Mouse (Mus musculus): ENCODE measurements around the gene Pik3r5. TPM values are rescaled to one million over a fixed set of nuclear protein-coding genes. Genes with fewer than 3 reads are reported as not detected.
A peak's percentile ranks its signal among the peaks of the same experiment; 100 is the strongest.

Gene Pik3r5
- polyA plus RNA-seq, 1 experiment from 2014 or later, result 0.86 TPM

- no peak overlapping the region for H3K27ac ChIP-seq (ENCODE audit: low read depth)
- ATAC-seq (no peak), DNase-seq (no peak)
- no peaks in the 10 kb centered on the region for H3K27me3 ChIP-seq (ENCODE audit: insufficient read depth, low read length)
- TF ChIP-seq CTCF (IDR thresholded peaks at IDR 0.05; ENCODE audit: low read depth) (no peak), EP300 (IDR thresholded peaks at IDR 0.05; ENCODE audit: low read depth) (no peak)
- no peak overlapping the region for H3K4me2 ChIP-seq (ENCODE audit: low read depth, low read length)
- no peaks in the 10 kb centered on the region for H3K4me1 ChIP-seq (ENCODE audit: insufficient read depth)
- H3K36me3 ChIP-seq (replicated peaks; ENCODE audit: insufficient read depth, low read length), result no peaks in the 10 kb centered on the region
- no peaks in the 10 kb centered on the region for H3K9me3 ChIP-seq (ENCODE audit: low read length)
- H3K9ac ChIP-seq (replicated peaks), result no peak overlapping the region
- 82% methylated on average over 5 of the region's 5 CpGs for WGBS (ENCODE audit: insufficient replicate concordance)
- H3K4me3 ChIP-seq (ENCODE audit: low read depth, low read length), result no peak overlapping the region
Measured at GRCm38 (mm10) chr11:68459021-68459420, 27.1 kb downstream of the Pik3r5 start.

GRCm38 (mm10) chr11:68459486-68459885, 27.6 kb downstream of the Pik3r5 start:
- no peak for DNase-seq

DNA sequence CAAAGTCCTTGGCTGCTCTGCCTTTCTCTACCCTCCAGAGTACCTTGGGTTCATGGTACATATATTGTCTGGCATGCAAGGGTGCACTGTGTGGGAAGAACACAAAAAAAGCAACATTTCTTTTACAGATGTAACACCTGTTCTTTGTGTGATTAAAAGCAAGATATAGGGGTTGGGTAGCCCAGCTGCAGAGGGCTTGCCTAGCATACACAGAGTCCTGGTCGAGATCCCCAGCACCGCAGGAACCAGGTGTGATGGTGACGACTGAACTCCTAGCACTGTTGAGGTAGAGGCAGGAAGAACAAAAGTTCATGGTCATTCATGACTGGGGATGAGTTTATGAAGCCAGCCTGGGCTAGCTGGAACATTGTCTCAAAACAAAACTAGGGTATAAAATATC, 30.8 kb downstream of the Pik3r5 start:
- Histone ChIP-seq H3K4me3 (ENCODE audit: low read depth, low read length) (no peak overlapping the region), H3K9ac (replicated peaks) (no peak overlapping the region), H3K27ac (ENCODE audit: low read depth) (no peak overlapping the region), H3K4me2 (ENCODE audit: low read depth, low read length) (no peak overlapping the region), H3K27me3 (ENCODE audit: insufficient read depth, low read length) (no peaks in the 10 kb centered on the region), H3K36me3 (replicated peaks; ENCODE audit: insufficient read depth, low read length) (no peaks in the 10 kb centered on the region), H3K9me3 (ENCODE audit: low read length) (no peaks in the 10 kb centered on the region), H3K4me1 (ENCODE audit: insufficient read depth) (no peaks in the 10 kb centered on the region)
- ATAC-seq (no peak), DNase-seq (no peak)
- 55% methylated on average over 3 of the region's 3 CpGs for WGBS (ENCODE audit: insufficient replicate concordance)
- TF ChIP-seq CTCF (IDR thresholded peaks at IDR 0.05; ENCODE audit: low read depth), result no peak
- no peak for TF ChIP-seq EP300 (IDR thresholded peaks at IDR 0.05; ENCODE audit: low read depth)

More at GRCm38 (mm10) chr11:68459486-68459885, 27.6 kb downstream of the Pik3r5 start:
- TF ChIP-seq EP300 (IDR thresholded peaks at IDR 0.05; ENCODE audit: low read depth), result peak; percentile 26; the same call in 1 of the 2 replicates
- TF ChIP-seq CTCF (IDR thresholded peaks at IDR 0.05; ENCODE audit: low read depth), result no peak
- no peak overlapping the region for H3K27ac ChIP-seq (ENCODE audit: low read depth)
- H3K9me3 ChIP-seq (ENCODE audit: low read length), result no peaks in the 10 kb centered on the region
- no peak overlapping the region for H3K4me2 ChIP-seq (ENCODE audit: low read depth, low read length)
- ATAC-seq, result peak; percentile 62; the same call in 1 of the 2 replicates
- 72% methylated on average over 5 of the region's 5 CpGs for WGBS (ENCODE audit: insufficient replicate concordance)
- H3K36me3 ChIP-seq (replicated peaks; ENCODE audit: insufficient read depth, low read length), result no peaks in the 10 kb centered on the region
- H3K9ac ChIP-seq (replicated peaks), result no peak overlapping the region
- H3K4me3 ChIP-seq (ENCODE audit: low read depth, low read length), result no peak overlapping the region
- H3K4me1 ChIP-seq (ENCODE audit: insufficient read depth), result no peaks in the 10 kb centered on the region
- no peaks in the 10 kb centered on the region for H3K27me3 ChIP-seq (ENCODE audit: insufficient read depth, low read length)

DNA sequence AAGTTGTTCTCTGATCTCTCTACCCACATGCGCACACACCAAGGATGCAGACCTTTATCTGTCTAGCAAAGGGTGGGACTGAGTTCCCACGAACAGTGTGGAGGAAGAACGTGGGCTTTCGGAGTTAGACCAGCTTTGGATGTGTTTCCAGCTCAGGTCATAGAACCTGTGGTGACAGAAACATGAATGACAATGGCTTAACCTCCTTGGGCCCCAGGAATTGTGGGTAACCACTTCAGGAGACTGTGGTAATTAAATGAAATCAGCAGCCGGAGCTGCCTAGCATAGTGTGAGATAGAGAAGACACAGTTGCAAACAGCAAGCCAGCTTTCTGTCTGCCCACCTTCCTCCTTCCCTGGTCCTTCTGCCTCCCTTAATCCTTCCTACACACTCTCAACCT, 32.3 kb downstream of the Pik3r5 start:
- H3K27me3 ChIP-seq (ENCODE audit: insufficient read depth, low read length), result no peaks in the 10 kb centered on the region
- H3K4me3 ChIP-seq (ENCODE audit: low read depth, low read length), result no peak overlapping the region
- ATAC-seq (no peak), DNase-seq (no peak)
- H3K4me1 ChIP-seq (ENCODE audit: insufficient read depth), result no peaks in the 10 kb centered on the region
- no peaks in the 10 kb centered on the region for H3K9me3 ChIP-seq (ENCODE audit: low read length)
- no peak overlapping the region for H3K27ac ChIP-seq (ENCODE audit: low read depth)
- WGBS (ENCODE audit: insufficient replicate concordance), result 60% methylated on average over 5 of the region's 5 CpGs
- H3K4me2 ChIP-seq (ENCODE audit: low read depth, low read length), result no peak overlapping the region
- no peak overlapping the region for H3K9ac ChIP-seq (replicated peaks)
- no peaks in the 10 kb centered on the region for H3K36me3 ChIP-seq (replicated peaks; ENCODE audit: insufficient read depth, low read length)
- TF ChIP-seq CTCF (IDR thresholded peaks at IDR 0.05; ENCODE audit: low read depth) (no peak), EP300 (IDR thresholded peaks at IDR 0.05; ENCODE audit: low read depth) (no peak)

- H3K4me3 ChIP-seq (ENCODE audit: low read depth, low read length), result no peak overlapping the region
- no peak for ATAC-seq
- no peaks in the 10 kb centered on the region for H3K9me3 ChIP-seq (ENCODE audit: low read length)
- no peaks in the 10 kb centered on the region for H3K36me3 ChIP-seq (replicated peaks; ENCODE audit: insufficient read depth, low read length)
- no peak overlapping the region for H3K4me2 ChIP-seq (ENCODE audit: low read depth, low read length)
- no peak overlapping the region for H3K27ac ChIP-seq (ENCODE audit: low read depth)
- H3K9ac ChIP-seq (replicated peaks), result no peak overlapping the region
- WGBS (ENCODE audit: insufficient replicate concordance), result 49% methylated on average over 2 of the region's 2 CpGs
- H3K4me1 ChIP-seq (ENCODE audit: insufficient read depth), result no peaks in the 10 kb centered on the region
- no peak for TF ChIP-seq EP300 (IDR thresholded peaks at IDR 0.05; ENCODE audit: low read depth)
- no peak for TF ChIP-seq CTCF (IDR thresholded peaks at IDR 0.05; ENCODE audit: low read depth)
- no peak for DNase-seq
- no peaks in the 10 kb centered on the region for H3K27me3 ChIP-seq (ENCODE audit: insufficient read depth, low read length)
Measured at GRCm38 (mm10) chr11:68465090-68465489, 33.2 kb downstream of the Pik3r5 start.

DNA sequence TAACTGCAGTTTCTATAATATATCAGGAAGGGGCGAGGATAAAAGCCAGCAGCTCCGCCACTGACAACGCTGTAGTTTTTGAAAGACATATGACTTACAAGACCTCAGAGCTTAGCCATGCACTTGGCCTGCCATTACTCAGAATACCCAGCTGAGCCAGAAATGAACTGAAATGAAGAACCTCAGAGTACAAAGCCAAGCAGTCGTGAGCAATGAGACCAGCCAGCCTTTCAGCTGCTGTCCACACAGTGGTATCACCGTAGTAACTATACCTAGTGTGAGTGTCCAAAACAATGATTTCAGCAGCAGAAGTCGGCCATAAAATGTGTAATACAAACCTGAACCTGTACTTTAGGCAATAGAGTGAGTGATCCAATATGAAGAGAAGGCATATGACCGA, 35.5 kb downstream of the Pik3r5 start:
- no peak overlapping the region for H3K27ac ChIP-seq (ENCODE audit: low read depth)
- DNase-seq, result no peak
- 82% methylated on average over 7 of the region's 7 CpGs for WGBS (ENCODE audit: insufficient replicate concordance)
- no peak overlapping the region for H3K9ac ChIP-seq (replicated peaks)
- H3K4me2 ChIP-seq (ENCODE audit: low read depth, low read length), result no peak overlapping the region
- H3K27me3 ChIP-seq (ENCODE audit: insufficient read depth, low read length), result no peaks in the 10 kb centered on the region
- no peaks in the 10 kb centered on the region for H3K9me3 ChIP-seq (ENCODE audit: low read length)
- H3K36me3 ChIP-seq (replicated peaks; ENCODE audit: insufficient read depth, low read length), result no peaks in the 10 kb centered on the region
- TF ChIP-seq CTCF (IDR thresholded peaks at IDR 0.05; ENCODE audit: low read depth) (no peak), EP300 (IDR thresholded peaks at IDR 0.05; ENCODE audit: low read depth) (no peak)
- no peak for ATAC-seq
- H3K4me1 ChIP-seq (ENCODE audit: insufficient read depth), result no peaks in the 10 kb centered on the region
- H3K4me3 ChIP-seq (ENCODE audit: low read depth, low read length), result no peak overlapping the region

Measured in liver, postnatal 0 days (tissue).